Mouse (Mus musculus): Measurements from ENCODE around the gene Arhgap10. TPM values are rescaled to one million over a fixed set of nuclear protein-coding genes. Genes with fewer than 3 reads are reported as not detected.

Gene Arhgap10
- total and polyA plus RNA-seq, 3 experiments, result 22.5 to 58.2 (median 51.4) TPM

DNA sequence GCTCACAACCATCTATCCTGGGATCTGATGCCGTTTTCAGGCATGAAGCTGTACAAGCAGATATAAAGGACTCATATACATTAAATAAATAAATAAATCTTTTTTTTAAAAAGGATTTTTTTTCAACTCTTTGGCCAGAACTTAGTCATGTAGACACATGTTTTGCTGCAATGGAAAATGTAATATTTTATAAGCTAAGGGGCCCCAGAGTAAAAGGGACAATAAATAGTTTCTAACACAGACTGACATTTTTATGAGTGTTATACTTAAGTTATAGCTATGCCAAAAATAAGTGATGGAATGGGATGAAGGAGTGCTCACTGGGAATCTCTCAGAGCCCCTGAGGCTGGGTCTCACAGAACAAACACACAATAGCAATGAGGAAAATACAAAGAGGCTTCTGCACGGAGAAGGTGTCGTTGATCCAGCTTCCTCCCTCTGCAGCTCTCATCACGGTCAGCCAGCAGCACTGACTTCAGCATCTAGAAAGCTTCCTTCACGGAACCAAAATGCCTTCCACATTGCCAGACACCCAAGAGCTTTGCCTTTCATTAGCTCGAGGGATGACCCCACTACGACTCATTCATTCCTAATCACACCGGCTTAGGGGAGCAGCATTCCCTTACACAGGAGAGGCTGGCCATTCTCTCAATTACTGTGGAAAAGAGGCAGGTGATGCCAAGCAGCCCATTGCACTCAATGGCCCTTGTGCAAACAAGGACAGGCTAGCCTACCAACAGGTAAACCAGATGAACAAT is 3.5 kb upstream of the Arhgap10 start:
- no peak for DNase-seq
- intact Hi-C loops (cut with DNase I), result no loop called here
- Histone ChIP-seq H3K4me3 (no peak overlapping the region), H3K79me2 (replicated peaks; ENCODE audit: control insufficient read depth, insufficient read depth, low read length) (no peaks in the 10 kb centered on the region), H3K27ac (no peak overlapping the region), H3K9ac (ENCODE audit: low read depth, low read length) (no peak overlapping the region), H3K4me1 (ENCODE audit: control insufficient read depth, insufficient read depth, low read length) (peaks cover 4% of the 10 kb centered on the region), H3K27me3 (ENCODE audit: control insufficient read depth, insufficient read depth, low read length) (no peaks in the 10 kb centered on the region), H3K36me3 (ENCODE audit: control insufficient read depth, insufficient read depth, low read length) (no peaks in the 10 kb centered on the region)
- 80% methylated on average over 8 of the region's 8 CpGs for WGBS
- TF ChIP-seq POLR2A (IDR thresholded peaks at IDR 0.05; ENCODE audit: insufficient read depth, low read depth, low read length), result no peak
- no peak for TF ChIP-seq EP300 (IDR thresholded peaks at IDR 0.05; ENCODE audit: insufficient read depth, low read depth, low read length)
- TF ChIP-seq CTCF (IDR thresholded peaks at IDR 0.05), result no peak

DNA sequence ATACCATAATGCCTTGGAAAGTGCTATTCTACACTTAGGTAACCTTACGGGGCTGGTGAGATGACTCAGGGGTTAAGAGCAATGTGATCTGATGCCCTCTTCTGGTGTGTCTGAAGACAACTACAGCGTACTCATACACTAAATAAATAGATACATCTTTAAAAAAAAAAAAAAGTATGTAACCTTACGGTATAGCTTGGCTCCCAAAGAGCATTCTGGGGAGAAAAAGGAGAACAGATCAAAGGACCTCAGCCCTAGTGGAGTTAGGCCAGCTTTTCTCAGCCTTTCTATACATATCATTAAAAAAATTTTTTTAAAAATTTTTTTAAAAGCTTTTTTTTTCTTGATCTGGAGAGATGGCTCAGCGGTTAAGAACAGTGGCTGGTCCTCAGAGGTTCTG is 2.8 kb upstream of the Arhgap10 start:
- Histone ChIP-seq H3K27ac (no peak overlapping the region), H3K4me1 (ENCODE audit: control insufficient read depth, insufficient read depth, low read length) (peaks cover 6% of the 10 kb centered on the region), H3K36me3 (ENCODE audit: control insufficient read depth, insufficient read depth, low read length) (no peaks in the 10 kb centered on the region), H3K9ac (ENCODE audit: low read depth, low read length) (no peak overlapping the region), H3K27me3 (ENCODE audit: control insufficient read depth, insufficient read depth, low read length) (no peaks in the 10 kb centered on the region), H3K79me2 (replicated peaks; ENCODE audit: control insufficient read depth, insufficient read depth, low read length) (no peaks in the 10 kb centered on the region), H3K4me3 (no peak overlapping the region)
- intact Hi-C loops (cut with DNase I), result no loop called here
- no peak for DNase-seq
- TF ChIP-seq POLR2A (IDR thresholded peaks at IDR 0.05; ENCODE audit: insufficient read depth, low read depth, low read length) (no peak), CTCF (IDR thresholded peaks at IDR 0.05) (0 out of 2 replicates have a peak, but pooled peaks have one; percentile 7)
- WGBS, result 98% methylated on average over 4 of the region's 4 CpGs

GRCm38 (mm10) chr8:77518201-77519115 is 705 bp upstream of the Arhgap10 start:
- H3K79me2 ChIP-seq (replicated peaks; ENCODE audit: control insufficient read depth, insufficient read depth, low read length), result no peaks in the 10 kb centered on the region
- intact Hi-C loops (cut with DNase I), result loop anchor here (2.0 to 5.0 kb wide), 3 partner anchors 30 to 81 kb away; partner anchors contain the start of gene Prmt9
- 6% methylated on average over 33 of the region's 33 CpGs for WGBS
- peaks cover 4% of the 10 kb centered on the region for H3K4me1 ChIP-seq (ENCODE audit: control insufficient read depth, insufficient read depth, low read length)
- H3K9ac ChIP-seq (ENCODE audit: low read depth, low read length), result peak overlapping the region; percentile 52
- no peak for DNase-seq
- peak overlapping the region; percentile 88 for H3K4me3 ChIP-seq
- peak overlapping the region; percentile 93 for H3K27ac ChIP-seq
- no peaks in the 10 kb centered on the region for H3K36me3 ChIP-seq (ENCODE audit: control insufficient read depth, insufficient read depth, low read length)
- TF ChIP-seq CTCF (IDR thresholded peaks at IDR 0.05) (no peak), POLR2A (IDR thresholded peaks at IDR 0.05; ENCODE audit: insufficient read depth, low read depth, low read length) (no peak), EP300 (IDR thresholded peaks at IDR 0.05; ENCODE audit: insufficient read depth, low read depth, low read length) (no peak)
- no peaks in the 10 kb centered on the region for H3K27me3 ChIP-seq (ENCODE audit: control insufficient read depth, insufficient read depth, low read length)

DNA sequence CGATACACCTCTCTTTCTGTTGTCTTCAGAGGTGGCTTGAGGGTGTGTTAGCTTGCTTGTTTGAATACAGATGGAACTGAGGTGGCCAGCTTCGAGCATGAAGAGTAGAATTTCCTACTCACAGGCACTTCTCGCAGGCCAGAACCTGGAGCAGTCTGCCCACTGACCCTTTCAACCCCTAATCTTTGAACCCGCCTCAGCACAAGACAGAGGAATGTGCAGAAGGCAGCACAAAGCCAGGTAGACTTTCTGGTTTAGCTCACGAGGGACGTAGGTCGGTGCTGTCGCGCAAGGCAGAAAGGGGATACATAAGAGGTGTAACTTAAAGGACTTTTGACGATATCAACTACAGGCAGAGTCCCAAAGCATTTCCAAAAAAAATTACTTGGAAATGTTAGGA is 908 bp downstream of the Arhgap10 start:
- Histone ChIP-seq H3K36me3 (ENCODE audit: control insufficient read depth, insufficient read depth, low read length) (no peaks in the 10 kb centered on the region), H3K27me3 (ENCODE audit: control insufficient read depth, insufficient read depth, low read length) (no peaks in the 10 kb centered on the region), H3K4me3 (peak overlapping the region; percentile 88), H3K79me2 (replicated peaks; ENCODE audit: control insufficient read depth, insufficient read depth, low read length) (peaks cover 1% of the 10 kb centered on the region; the same call in 1 of the 2 replicates), H3K9ac (ENCODE audit: low read depth, low read length) (peak overlapping the region; percentile 90), H3K27ac (peak overlapping the region; percentile 93), H3K4me1 (ENCODE audit: control insufficient read depth, insufficient read depth, low read length) (peaks cover 4% of the 10 kb centered on the region)
- WGBS, result 7% methylated on average over 10 of the region's 10 CpGs
- TF ChIP-seq EP300 (IDR thresholded peaks at IDR 0.05; ENCODE audit: insufficient read depth, low read depth, low read length) (0 out of 2 replicates have a peak, but pooled peaks have one; percentile 12), CTCF (IDR thresholded peaks at IDR 0.05) (no peak), POLR2A (IDR thresholded peaks at IDR 0.05; ENCODE audit: insufficient read depth, low read depth, low read length) (no peak)
- peak; percentile 26 to 49 for DNase-seq
- intact Hi-C loops (cut with DNase I), result loop anchor here (2.0 to 5.0 kb wide), 3 partner anchors 24 to 80 kb away; no protein-coding TSS in a partner anchor

DNA sequence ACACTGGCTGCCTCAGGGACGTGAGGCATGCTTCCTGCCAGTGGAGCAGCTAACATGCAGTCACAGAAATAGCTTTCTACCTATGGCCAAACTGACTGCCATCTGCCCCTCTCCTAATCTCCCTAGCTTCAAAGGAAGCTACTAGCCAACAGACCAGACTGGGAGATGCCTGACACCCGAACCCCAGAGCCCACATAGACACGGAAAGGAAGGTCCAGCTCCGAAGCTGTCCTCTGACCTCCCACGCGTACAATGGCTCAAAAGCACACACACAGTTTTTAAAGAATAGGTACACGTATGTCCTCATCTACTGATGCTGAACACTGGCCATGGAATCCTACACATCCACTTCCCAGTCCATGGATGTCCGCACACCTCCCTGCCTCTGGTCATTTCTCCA is 2.0 kb downstream of the Arhgap10 start:
- intact Hi-C loops (cut with DNase I), result loop anchor here (2.0 to 5.0 kb wide), 3 partner anchors 23 to 78 kb away; no protein-coding TSS in a partner anchor
- Histone ChIP-seq H3K4me1 (ENCODE audit: control insufficient read depth, insufficient read depth, low read length) (peaks cover 5% of the 10 kb centered on the region), H3K79me2 (replicated peaks; ENCODE audit: control insufficient read depth, insufficient read depth, low read length) (peaks cover 1% of the 10 kb centered on the region; the same call in 1 of the 2 replicates), H3K27ac (peak overlapping the region; percentile 28), H3K36me3 (ENCODE audit: control insufficient read depth, insufficient read depth, low read length) (no peaks in the 10 kb centered on the region), H3K27me3 (ENCODE audit: control insufficient read depth, insufficient read depth, low read length) (no peaks in the 10 kb centered on the region), H3K4me3 (peak overlapping the region; percentile 88), H3K9ac (ENCODE audit: low read depth, low read length) (no peak overlapping the region)
- TF ChIP-seq POLR2A (IDR thresholded peaks at IDR 0.05; ENCODE audit: insufficient read depth, low read depth, low read length) (no peak), CTCF (IDR thresholded peaks at IDR 0.05) (no peak), EP300 (IDR thresholded peaks at IDR 0.05; ENCODE audit: insufficient read depth, low read depth, low read length) (no peak)
- DNase-seq, result no peak
- WGBS, result 45% methylated on average over 8 of the region's 8 CpGs
